Mouse (Mus musculus) thymus, adult 18-20 months (tissue): ENCODE data around the gene Dhrs3.

Experiments
- DNase-seq, 2 experiments: peaks; one replicate each; pipeline ENCODE4 v3.0.0; 2022; ENCODE audit warnings: mixed read lengths in 2 of 2

Dhrs3 gene

DNA sequence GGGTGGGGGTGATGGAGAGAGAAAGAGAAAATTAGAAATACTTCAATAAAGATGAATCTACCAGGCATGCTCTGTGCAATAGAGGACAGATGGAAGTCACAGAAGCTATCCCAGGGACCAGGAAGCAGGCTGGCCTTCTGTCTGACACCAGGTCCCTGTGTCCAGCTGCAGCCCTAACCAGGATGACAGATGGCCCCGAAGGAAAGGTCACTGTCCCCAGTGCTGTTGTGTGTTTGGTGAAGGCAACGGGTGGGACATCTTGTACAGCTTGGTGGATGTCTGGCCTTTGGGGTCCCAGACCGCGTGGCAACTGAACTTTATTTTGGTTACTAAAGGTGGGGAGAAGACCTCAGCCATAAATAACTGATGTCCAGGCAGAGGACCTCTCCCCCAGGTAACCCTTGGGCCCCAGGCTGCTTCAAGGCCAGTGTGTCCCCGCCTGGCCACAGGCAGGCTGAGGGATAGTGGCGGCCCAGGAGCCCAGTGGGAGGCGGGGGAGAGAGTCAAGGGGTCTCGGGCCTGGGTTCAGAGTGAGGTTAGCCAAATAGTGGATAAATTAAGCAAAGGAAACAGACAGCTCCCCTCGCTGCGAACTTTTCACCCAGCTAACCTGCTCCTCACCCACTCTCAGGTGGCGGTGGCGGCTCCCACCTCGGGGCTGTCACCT lies 48.3 kb downstream of the Dhrs3 start:
- no peak for DNase-seq

DNA sequence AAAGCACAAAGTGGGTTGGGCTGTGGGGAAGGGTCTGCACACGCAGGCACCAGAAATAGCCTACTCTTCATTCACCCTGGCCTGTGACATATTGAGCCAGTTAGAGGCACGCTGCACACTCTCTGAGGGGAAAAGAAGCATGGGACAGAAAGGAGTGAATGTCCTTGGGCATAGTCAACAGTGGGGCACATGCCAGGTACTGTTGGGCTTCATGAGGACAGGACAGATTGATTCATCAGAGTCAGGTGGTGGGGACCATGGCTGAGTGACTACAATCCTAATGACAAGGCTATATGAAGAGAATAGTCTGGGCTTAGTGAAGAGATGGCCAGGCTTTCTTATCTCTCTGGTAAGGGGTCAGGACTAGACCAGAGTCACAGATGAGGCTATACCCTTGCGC lies 49.8 kb downstream of the Dhrs3 start:
- no peak for DNase-seq

DNA sequence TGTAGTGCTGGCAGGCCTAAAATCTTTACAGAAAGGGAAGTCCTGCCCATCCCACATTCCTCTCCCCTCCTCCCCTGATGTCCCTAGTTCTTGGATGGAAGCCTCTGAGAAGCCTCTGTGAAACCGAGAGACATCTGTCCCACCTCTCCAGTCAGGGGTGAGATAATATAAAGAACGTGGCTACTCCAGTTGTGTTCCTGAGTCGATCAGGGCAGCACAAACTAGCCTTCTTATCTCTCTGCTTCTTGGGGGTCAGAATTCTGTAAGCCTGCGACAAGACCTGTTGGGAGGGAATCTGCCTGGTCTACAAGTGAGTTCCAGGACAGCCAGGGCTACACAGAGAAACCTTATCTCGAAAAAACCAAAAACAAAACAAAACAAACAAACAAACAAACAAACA lies 50.6 kb downstream of the Dhrs3 start:
- DNase-seq, result no peak

DNA sequence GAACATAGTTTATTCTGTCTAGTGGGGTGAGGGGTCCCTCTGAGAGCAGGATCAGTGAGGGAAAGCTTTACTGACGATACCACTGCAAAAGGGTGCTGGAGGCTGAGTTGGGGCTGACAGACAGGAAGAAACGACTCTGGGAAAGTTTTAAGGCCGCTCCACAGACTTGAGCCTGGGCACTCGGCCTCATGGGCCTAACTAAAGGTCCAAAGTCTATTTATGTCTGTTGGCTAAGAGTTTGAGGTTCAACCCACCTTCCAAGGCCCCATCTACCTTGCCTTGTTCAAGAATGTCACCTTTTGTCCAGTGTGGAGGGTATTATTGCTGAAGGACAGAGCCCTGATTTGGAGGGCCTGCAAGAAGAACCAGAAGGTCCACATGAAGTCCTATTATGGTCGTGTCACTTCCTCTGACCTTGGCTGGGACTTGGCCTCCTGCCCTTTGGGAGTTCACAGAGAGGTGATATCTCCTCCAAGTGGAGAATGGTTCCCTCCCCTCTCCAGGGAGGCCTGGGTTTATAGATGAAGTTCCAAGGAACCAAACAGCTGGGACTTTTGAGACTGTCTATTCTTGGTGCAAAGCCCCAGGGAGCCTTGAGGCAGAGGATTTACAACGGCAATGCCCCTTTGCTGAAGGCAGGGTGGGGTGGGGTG lies 55.2 kb downstream of the Dhrs3 start:
- DNase-seq, result no peak

DNA sequence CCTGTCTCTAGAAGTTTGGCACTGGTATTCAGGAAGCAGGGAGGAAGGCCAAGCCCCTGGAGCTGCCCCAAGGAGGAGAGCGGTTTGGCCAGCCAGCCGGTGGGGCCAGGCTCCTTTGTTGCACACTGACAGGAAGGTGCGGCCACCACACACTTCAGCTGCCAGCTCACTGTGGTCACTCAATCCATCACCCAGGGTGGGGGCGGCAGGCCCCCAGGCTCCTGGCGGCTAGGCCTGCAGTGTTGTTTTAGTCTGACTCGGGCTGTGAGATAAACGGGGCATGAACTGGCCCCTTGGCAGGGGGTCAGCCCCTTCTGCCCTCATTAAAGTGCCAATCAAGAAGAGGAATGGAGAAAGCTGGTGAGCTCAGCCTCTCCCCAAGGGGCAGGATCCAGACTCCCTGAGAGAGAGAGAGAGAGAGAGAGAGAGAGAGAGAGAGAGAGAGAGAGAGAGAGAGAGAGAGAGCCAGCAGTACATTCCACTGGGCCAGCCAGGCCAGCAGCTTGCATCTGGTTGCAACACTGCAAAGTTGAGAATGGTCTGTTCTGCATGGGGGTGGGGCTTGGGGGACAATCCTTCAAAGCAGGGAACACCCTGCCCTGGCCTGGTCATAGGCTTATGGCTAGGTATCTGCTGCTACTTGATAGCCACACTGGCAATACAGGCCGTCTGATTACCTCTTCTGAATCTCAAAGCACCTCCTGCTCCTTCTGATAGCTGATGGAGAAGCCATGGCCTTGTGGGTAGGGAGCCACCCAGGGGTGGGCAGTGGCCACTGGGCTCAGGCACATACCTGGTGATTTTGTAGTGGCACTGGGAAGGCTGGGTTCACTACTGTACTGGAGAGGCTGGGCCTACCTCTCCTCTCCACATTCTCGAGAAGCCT lies 57.1 kb downstream of the Dhrs3 start:
- no peak for DNase-seq

DNA sequence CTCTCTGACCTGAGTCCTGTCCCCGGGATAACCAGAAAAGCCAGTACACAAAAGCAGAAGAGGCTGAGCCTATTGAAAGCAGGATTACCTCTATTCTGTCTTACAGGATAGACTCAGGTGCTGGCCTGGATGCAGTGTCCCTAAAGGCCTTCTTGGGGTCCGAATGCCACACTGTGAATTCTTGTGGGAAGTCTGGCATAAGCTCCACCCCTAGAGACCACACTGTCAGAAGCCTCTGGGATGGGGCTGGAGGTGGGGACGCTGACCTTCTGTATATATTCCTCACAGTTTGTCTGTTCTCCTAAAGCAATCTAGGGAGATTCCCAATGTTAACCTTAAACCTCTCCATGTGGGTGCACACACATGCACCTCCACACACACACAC lies 57.7 kb downstream of the Dhrs3 start:
- no peak for DNase-seq

DNA sequence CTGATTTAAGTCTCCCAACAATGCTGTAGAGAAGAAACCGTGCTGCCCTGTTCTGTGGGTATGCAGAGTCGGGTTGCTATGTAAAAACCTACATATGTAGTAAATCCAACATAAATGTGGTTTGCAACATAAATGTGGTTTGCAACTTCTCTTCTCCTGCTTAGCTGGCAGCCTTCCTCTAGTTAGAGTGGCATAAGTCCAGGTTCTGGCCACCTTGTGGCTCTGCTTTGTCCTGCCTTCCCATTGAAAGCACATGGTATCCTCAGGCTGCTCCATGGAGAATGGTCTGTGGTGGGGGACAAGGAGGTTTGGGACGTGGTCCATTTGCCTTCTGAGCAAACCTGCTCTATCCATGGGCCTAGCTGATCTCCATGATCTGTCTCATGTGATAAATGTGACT lies 58.3 kb downstream of the Dhrs3 start:
- DNase-seq, result no peak

DNA sequence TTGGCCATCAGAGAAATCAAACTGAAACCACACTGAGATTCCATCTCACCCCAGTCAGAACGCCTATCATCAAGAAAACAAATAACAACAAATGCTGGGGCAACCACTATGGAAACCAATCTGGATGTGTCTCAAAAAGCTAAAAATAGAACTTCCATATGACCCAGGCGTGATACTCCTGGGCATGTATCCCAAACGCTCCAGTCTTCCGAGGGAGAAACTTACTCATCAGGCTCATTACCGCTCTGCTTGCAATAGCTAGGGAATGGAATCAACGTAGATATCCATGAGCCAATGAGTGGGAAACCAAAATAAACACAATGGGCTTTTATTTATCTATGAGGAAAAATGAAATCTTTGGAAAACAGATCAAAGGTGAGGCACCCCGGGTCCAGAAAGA lies 59.2 kb downstream of the Dhrs3 start:
- DNase-seq, result no peak

DNA sequence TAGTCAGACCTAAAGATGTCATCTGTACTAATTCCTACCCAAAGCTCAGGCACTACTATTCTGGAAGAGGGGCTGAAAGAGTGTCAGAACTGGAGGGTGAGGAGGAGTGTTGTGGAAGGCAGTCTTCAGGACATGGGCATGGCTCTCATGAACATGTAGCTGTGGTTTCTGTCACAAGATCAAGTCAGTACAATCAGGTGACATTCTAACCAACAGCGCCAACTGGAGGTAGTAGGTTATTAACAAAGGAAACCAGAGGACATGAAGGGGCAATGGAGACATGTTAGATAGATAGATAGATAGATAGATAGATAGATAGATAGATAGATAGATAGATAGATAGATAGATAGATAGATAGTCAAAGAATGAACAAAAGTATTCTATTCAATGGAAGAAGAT lies 60.8 kb downstream of the Dhrs3 start:
- DNase-seq, result no peak

DNA sequence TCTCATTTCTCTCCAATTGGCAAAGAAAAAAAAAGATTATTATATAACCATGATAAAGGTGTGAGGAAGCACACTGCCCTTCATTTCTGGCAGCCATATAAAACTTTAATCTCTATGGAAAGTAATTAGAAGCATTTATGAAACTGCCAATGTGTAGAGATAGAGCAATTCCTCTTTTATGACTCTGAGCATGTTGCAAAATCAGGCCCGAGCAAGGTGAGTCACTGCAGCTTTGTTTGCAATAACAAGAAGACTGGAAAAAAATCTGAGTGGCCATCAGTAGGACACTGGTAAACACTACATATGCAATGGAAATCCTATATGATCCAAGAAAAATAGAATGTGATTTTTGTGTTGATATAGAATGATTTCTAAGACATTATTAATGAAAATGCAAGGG lies 63.2 kb downstream of the Dhrs3 start:
- no peak for DNase-seq

DNA sequence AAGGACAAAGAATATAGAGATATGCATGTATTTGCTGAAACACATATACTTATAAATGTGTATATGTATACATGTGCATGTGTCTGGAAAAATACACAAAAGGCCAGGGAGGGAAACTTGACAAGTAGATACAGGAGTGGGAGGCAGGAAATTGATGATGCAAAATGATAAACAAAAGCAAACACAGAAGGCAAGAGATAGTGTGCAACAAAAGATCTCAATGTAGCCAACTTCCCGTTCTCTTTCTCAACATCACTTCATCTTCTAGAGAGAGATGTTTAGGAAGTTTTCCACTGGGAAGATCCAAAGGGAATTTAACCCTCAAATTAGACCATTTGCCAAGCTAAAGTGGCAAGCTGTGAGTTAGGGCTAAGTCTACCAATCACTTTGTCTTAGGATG lies 63.7 kb downstream of the Dhrs3 start:
- no peak for DNase-seq

DNA sequence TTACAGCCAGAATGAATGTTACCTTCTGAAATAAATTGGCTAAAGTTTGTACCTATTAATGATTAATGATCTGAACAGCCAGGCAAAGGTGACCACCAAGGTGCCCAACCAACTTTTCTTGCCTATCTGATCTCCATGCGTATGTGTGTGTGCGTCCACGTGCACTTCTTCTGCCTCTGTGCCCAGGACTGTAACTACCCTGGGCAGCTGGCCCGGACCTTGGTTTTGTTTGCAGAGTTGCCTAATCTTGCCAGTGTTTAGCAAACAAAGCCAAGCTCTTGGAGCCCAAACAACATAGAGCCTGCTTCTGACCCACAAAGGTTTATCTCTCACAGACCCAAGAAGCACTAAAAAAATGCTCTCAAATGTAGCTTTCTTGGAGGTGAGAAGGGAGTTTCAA lies 64.6 kb downstream of the Dhrs3 start:
- no peak for DNase-seq

DNA sequence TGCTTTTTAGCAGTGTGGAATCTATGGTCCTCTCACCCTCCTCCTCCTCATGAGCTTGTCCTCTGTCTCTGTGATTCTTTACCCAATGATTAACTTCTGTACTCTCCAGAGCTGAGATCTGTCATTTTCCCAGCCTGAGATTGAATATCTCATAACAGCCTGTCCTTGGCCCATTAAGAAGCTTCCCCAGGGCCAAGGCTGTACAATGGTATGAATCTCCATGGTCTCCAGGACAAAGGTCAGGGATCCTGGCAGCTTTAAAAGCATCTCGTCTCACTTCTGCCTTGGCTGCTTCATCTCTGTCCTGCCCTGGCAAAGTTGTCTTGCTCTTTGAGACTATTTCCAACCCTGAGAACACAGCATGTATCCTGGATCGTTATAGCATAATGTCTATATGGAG lies 65.1 kb downstream of the Dhrs3 start:
- DNase-seq, result no peak

DNA sequence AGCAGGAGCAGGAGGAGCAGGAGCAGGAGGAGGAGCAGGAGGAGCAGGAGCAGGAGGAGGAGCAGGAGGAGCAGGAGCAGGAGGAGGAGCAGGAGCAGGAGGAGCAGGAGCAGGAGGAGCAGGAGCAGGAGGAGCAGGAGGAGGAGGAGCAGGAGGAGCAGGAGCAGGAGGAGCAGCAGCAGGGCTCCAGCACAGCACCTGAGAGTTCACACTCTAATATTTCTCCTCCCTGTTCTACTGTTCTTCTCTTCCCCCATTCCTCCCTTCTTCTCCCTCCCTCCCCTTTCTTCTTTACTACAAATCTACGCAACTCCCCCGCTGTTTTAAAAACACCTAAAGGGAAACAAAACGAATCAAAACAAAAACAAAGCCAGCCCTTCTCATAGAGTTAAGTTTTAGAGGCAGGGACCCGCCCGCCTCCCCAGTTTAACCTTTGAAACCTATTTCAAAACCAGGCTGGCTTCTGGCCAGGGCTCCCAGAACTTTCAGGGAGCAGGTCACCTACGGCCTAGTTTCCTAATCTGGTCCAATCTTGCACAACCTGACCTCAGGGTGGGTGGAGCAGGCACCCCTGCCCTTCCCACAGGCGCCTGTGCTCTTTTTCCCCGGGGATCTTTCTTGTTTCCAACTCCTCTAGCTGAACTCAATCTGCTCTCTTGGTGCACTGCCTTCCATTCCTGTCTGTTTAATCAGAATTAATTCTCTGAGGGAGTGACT lies 67.7 kb downstream of the Dhrs3 start:
- no peak for DNase-seq

DNA sequence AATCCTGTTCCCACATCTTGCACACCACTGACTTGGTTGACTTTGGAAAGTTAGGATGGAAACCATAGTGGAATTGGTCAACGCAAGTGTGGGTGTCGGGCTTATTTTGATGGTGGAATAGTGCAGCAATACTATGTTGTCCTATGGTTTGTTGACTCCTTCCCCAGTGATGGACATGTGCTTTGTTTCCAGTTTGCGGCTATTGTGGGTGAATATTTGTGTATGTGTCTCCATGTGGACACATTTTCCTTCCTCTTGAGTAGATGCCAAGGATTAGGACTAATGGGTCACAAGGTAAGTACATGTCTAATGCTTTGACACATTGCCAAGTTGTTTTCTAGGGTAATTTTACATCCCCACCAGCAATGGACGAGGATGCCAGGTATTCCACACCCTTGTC lies 68.6 kb downstream of the Dhrs3 start:
- DNase-seq, result no peak

DNA sequence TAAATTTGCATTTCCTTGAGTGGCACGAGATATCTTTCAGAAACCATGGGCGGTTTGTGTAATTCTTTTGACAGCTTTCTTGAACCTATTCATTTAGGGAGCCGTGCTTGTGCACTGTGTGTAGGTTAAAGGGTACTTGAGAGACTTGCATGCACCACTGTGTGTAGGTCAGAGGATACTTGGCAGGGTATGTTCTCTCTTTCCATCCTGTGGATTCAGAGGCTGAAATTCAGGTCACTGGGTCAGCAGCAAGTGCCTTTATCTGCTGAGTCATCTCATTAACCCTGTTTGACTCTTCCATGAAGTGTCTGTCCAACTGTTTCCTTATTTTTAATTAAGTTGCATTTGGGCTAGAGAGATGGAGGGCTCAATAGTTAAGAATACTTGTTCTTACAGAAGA lies 69.1 kb downstream of the Dhrs3 start:
- DNase-seq, result no peak

DNA sequence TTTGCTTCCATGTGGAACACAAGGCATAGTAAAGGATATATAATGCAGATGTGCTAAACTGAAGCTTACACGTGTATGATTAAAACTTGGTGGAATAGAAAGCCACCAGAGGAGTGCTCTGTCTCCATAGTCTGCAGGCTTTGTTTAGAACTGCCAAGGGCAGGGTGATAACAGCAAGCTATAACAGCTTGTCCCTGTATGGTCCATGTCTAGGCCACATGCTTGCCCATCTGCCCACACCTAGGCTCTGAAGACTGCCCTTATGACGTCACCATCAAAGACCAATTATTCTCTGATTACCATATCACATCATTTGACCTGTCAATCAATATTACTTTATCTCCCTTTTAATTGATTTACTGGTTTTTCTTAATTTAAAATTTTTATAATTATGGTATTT lies 72.6 kb downstream of the Dhrs3 start:
- no peak for DNase-seq

DNA sequence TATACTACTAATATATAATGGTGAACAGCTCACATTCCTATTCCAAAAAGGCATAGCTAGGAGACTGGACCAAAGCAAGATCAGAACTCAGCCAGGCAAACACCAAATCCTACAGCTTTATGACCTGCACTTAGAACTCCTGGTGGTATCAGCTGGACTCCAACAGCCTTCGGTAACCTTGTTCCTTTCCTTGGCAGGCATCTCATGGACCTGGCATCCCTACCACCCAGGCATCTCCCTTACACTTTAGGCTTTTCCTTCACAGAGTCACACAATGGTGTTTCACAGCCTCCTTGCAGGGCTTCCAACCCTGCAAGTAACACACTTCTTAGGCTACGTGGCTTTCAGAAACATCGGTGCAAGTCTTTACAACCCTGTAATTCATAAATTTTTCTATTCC lies 75.7 kb downstream of the Dhrs3 start:
- no peak for DNase-seq

DNA sequence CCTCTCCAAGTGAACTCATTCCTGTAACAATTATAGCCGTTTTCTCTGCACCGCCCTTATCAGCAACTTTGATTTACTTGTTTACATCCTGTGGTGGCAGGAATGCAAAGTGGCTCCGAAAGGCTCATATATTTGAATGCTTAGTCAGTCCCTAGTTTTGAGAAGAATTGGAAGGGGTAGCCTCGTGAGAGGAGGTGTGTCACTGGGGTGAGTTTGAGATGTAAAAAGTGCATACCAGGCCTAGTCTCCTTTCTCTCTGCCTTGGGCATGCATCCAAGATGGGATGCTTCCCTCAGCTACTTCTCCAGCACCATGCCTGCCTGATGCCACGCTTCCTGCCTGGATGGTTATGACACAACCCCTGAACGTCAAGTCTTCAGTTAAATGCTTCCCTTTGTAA lies 76.4 kb downstream of the Dhrs3 start:
- no peak for DNase-seq

DNA sequence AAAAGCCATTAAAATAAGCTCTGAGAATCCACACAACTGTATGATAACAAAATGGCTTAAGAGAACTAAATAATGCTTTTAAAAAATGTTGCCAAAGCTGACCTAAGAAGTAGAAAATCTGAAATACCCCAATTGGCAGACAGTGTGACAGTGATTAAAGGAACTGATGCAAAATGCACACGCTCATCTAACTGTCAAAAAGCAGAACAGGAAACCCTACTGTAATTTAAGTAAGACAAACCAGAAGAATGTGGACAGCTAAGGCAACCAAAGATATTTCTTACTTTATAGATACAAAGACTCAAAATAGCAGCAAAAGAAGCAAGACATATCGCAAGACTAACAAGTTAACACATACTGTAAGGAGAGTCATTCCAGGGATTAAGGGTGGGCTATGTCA lies 78.4 kb downstream of the Dhrs3 start:
- DNase-seq, result no peak

DNA sequence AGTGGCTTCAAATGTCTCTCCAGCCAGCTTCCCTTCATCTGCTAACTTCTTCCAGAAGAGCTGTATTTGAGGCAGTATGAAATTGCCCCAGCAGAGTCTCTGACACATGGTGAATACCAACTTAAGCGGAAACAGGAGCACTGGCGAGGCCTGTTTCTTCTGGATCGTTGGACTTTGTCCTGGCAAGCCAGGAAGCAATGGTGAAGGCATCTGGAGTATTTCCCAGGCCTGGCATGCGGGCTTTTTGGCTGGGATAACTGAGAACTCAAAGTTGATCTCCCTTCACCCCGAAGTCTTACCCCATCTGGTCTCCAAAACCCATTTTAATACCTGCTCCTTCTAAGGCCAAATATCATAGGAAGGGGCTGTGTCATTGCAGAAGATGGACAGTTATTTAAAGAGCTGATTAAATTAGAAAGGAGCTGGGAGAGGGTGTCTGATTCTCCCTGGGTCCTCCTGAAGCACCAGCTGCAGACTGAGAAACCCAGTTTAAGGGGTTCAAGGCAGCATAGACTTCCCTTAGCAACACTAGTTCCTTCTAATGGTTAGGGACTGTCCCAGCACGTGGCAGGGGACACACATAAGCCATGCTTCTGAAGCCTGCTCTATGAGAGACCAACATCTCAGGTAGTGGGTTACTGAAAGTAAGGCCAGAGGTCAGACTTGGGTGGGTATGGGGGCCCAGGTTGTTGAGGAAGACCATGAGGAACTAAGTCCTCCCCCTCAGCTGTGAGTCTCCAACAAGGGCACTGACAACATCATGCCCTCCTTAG lies 80.5 kb downstream of the Dhrs3 start:
- no peak for DNase-seq

DNA sequence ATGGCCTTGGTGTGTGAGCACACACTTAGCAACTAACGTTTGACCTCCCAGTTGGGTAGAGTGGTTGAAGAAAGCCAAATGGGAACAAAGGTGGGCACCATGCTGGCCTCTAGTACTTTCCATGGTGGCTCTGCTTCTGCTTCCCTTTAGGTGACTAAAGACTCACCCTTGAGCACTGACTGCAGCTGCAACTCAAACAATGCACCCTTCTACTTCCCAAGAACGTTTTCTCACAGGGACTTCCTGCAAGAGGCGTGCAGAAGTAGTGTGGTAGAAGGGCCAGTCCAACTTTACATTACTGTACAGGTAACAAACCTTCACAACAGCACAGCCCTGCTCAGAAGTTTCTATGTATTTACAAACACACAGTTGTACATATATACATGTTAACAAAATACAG lies 81.8 kb downstream of the Dhrs3 start:
- DNase-seq, result no peak

DNA sequence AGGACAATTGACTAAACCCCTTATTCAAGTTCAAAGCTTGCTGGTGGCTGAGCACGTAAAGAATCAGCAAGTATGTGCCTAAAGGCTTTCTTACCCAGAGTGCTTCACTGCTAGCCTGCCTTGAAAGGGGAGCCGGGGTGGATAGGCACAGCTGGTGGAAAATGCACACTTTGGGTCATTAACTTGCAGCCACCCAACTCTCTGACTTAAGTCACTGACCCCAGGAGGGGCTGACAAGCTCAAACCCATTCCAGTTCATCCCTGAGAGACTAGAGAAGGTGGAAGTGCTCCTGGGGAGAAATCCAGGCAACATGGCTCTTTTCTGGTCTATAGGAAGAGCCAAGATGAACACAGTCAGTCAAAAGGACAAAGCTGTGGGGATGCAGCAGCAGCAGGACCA lies 82.9 kb downstream of the Dhrs3 start:
- DNase-seq, result no peak
